Mouse (Mus musculus) spleen, embryonic (tissue): ENCODE data around the gene Gm7073.

Experiments used
- CTCF ChIA-PET: fragments of 350-600 bp; sonication (Branson Sonifier 250); formaldehyde crosslinking; loops from one replicate; lab custom pipeline; 2022; lab: Charles Lee

The Gm7073 gene

DNA sequence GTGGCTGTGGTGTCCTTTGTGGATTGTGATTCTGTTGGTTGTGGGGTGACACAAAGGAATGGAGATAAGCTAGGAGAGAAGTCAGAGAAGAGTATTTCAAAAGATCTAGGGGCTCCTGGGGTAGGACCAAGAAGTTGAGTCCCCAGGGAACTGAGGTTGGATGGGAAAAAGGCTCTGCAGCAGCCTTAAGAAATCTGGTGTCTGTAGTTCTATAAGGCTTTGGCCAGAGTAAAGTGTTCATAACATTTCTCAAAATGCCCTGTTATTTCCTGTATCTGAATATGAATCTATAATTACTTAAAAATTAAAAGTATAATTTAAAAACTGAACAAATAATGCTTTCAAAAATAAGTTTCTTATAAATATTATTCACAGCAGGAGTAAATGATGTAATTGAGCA, at the start of gene Gm7073:
Gene Gm7073 (minus strand): TSS at position 101 of the 400 bp plus-strand sequence.
- CTCF ChIA-PET = no interaction called here

DNA sequence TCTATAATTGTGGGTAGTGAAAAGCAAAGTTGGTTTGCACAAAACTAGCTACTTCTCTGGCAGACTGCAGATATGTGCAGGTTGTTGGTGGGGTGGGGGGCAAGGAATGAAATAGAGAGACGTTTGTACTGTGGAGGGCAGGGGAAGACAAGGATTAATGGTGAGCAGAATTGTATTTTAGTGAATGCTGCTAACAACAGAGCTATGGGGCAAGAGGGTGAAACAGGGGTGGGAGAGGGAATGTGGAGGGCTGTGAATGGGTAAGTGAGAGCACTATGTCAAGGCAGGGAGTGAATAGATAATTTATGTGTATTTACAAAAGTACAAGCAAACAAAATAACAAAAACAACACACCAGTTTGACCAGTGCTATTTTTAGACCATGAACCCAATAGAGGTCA, 31.5 kb upstream of the Gm7073 start:
- CTCF ChIA-PET = no interaction called here

DNA sequence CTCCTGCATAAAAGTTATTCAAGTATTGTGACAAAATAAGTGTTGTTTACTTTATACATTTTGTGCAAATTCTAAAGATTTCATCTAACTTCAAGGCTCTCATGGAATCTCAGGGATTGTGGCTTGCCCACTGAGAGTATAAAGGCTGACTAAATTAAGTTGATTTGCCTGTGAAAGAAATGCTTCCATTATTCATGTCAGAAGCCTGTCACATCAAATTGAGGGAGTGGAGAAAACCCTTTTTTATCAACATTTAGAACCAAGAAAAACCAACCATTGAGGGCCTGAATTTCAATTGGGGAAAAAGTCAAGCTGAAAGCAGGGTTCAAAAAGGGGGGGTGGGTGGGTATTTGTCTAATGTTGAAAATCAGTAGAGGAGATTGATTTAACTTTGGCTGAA, 30.0 kb upstream of the Gm7073 start:
- CTCF ChIA-PET = no interaction called here

DNA sequence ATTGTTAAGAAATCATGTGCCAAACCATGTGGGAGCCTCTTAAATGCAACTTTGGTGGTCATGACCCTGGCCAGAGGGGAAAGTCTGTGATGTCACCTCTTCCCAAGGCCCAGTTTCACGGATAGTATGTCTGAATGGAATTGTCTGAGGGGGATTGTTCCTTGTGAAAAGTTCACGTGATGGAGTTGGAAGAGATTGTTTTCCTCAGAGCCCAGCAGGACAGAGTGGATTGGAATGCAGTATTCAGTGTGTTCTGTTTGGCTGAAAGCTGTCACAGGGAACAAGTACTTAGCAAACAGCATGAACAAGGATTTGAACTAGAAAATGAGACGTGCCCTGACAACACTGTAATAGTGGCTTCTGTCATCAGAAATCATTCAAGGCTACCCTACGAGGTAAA, 16.2 kb upstream of the Gm7073 start:
- CTCF ChIA-PET = interaction anchor here (0.9 kb wide), 1 partner anchor 54 kb away, joined by 3 read pairs; no protein-coding TSS in a partner anchor

DNA sequence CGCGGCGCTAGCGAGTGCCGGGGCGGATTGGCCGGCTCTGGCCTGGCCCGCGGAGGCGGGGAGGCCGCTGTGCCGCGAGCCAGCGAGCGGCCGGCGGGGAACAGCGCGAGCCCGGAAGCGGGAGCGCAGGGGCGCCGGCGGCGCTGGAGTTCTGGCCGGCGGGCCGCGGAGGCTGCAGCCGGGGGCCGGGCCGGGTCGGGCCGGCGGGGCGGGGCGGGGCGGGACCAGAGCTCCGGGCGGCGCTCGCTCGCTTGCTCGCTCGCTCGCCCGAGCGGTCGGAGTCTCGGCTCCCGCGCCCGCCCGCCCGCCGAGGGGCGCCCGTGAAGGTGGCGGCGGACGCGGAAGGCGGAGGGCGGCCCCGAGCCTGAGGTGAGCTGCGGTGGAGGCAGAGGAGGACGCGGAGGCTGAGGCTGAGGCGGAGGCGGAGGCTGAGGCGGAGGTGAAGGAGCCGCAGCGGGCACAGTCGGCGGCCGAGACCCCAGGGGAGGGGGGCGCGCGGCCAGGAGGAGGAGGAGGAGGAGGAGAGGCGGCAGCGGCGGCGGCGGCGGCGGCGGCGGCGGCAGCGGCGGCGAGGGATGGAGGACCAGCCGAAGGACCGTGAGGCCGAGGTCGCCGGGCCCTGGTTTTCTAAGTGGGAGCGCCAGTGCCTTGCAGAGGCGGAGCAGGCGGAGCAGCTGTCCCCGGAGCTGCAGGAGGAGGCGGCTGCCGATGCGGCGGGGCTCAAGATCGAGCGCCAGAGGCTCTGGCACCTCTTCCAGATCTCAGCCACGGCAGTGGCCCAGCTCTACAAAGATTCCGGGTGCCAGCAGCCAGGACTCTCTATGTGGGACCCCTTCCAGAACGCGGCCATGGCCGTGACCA, 8.6 kb upstream of the Gm7073 start:
- CTCF ChIA-PET = no interaction called here

DNA sequence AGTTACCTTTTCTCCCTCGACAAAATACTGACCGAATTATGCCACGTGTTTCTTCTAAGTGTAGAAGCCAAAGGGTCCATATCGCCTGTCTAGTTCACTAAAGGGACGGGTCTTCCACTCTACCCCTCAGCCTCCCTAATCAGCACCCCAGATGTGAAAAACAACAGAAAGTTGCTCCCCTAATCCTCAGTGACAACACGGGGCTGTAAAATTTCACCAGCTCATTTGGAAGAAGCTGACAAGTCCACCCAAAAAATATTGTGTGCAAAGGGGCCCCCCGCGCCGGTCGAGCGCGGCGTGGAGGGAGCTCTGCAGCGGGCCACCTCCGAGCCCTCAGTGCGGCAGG, 8.0 kb upstream of the Gm7073 start:
- CTCF ChIA-PET = no interaction called here

DNA sequence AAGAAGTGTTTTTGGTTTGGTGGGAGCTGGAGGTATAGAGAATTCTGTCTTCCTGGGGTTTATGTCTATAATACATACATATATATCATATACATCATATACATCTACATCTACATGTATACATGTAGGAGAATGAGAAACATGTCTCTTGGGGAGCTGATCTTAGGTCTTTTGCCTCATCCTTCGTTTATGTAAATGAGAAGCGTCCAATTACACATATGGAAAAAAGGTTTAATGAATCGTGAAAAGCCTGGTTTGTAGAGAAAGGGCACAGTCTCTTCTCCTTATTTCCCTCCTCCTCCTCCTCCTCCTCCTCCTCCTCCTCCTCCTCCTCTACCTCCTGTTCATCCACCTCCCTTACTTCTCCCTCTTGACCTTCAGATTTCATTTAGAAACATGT, 6.9 kb upstream of the Gm7073 start:
- CTCF ChIA-PET = no interaction called here

DNA sequence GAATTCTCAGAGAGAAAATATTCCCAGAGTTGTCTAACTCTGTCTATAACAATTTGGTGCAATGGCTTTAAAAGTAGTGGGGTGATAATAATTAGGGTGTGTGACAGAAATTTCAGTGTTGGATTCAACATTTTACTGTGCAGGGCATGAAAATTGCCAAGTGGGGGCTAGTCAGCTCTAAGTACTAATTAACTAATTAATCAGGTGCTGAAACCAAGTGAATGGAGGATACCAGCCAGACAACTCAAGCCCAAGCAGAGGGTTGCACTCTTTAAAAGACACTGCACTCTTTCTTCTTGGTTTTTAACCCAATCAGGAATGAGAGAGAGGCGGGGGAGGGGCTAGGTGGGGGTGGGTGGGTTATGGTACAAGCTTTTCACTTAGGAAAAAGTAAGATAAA, 6.4 kb upstream of the Gm7073 start:
- CTCF ChIA-PET = no interaction called here

DNA sequence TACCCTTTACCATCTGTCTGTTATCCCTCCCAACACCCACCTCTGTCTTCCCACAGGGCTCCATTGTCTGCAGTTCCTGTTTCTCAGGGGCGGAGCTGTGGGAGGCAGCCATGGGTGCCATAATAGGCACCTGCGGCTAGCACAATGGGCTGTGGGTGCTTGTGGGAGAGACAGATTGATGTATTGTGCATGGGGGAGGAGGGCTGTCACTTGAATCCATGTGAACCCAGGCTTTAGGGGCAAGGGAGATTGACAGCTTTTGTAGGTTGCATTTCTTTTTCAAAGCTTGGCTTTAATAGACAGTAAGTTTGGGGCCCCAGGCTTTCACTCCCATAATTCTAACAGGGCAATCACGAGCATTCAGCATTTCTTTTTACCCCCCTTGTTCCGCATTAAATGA, 5.0 kb upstream of the Gm7073 start:
- CTCF ChIA-PET = no interaction called here

DNA sequence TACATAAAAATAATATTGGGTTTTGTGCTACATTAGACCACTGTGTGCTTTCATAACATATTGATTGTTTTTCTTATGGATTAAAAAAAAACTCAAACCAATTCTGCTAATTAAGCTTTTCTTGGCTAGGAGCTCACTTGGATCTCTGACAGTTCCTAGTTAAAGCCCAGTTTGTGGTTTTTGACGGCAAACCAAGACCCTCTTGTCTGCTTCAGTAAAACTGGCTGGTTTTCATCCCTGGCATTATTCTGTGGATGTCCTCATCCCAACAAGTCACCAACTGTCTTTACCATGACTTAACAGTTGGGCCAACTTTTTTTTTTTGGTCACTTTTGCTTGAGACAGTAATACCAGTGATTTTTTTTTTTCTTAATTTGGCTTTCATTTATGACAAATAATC, 3.9 kb upstream of the Gm7073 start:
- CTCF ChIA-PET = no interaction called here

DNA sequence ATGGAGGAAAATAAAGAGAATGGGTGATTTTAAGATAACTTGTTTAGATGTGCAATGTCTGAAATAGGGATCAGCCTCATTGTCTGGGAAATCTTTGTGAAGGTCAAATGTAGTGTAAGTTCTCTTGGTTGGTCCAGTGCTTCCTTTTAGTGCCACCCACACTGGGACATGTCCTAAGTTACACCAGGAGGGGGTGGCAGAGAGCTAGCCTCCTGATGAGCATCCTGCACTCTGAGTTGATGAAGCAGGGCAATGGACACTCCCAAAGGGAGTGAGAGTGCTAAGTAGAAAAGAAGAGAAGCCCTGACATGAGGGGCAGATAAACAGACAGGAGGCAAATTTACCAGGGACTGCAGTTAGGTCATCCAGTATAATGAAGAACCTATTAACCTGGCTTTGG, 35.1 kb downstream of the Gm7073 start:
- CTCF ChIA-PET = no interaction called here

DNA sequence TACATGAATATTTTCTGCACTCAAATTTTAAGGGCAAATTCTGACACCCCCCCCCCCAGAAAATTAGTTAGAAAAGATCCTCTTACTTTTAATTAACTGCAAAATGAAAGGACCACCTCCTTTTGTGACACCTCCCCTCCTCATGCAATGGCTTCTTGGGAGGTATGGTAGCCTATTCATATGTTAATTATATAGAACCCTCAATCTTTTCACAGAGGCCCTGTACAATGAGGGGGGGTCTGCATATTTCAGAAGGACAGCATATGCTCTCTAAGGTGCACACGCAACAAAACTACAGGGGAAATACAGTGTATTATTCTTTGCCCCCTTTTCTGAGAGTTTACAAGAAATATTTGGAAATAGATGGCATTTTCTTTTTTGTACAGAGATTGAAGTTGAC, 41.3 kb downstream of the Gm7073 start:
- CTCF ChIA-PET = no interaction called here

DNA sequence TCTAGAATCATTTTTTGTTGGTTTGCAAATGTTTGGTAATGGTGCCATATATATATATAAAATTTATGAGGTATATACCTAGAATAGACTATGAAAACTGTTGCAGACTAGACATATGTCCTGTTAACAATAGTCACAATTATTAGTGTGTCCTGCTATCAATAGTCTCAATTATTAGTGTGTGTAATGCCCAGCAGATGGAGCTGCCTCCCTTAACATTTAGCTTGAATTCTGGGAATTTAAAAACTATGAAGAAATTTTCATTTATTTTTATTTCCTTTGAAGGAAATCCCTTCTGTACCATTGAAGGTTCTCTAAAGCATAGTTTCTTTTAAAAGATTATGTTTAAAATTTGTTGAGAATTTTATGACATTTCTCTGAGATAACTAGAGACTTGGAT, 43.7 kb downstream of the Gm7073 start:
- CTCF ChIA-PET = interaction anchor here (0.5 kb wide), 1 partner anchor 112 kb away, joined by 3 read pairs; no protein-coding TSS in a partner anchor

DNA sequence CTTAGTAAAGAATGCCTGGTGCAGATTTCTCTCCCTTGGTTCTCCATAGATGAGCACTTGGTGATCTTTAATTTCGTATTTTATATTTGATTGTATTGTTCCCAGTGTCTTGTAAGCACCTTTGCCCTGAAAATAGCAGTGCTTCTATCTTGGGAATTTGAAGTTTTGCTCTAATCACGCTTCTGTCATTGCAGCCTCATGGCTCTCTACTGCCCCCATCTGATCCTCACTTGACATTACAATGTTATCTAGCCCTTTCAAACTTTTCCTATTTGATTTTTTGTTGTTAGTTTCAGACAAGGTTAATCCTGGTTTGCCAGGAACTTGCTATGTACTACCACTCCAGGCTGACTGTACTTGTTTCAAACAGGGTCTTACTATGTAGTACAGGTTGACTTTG, 75.3 kb downstream of the Gm7073 start:
- CTCF ChIA-PET = no interaction called here

DNA sequence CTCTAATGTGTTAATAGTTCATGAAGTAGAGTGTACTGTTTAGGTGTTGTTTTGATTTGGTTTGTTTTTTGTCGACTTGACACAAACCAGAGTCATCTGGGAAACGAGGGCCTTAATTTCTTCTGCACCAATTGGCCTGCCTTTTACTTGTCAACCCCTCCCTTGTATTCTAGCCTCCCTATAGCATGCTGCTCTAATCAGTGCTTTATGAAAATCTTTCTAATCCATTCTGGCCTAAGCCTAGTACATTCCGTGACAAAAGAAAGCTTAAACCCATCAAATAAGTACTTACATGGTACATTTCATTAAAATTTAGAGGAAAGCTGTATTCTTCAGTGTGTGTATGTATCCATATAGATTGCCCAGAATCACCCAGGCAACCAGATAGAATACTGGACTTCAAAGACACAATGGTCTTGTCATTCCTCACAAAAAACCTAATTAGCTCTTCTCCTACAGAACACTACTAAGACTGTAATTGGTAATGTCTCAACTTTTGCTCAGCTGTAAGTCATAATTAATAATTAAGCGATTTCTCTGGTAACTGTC, 124.4 kb downstream of the Gm7073 start:
- CTCF ChIA-PET = interaction anchor here (0.5 kb wide), 1 partner anchor 413 kb away, joined by 3 read pairs; no protein-coding TSS in a partner anchor

DNA sequence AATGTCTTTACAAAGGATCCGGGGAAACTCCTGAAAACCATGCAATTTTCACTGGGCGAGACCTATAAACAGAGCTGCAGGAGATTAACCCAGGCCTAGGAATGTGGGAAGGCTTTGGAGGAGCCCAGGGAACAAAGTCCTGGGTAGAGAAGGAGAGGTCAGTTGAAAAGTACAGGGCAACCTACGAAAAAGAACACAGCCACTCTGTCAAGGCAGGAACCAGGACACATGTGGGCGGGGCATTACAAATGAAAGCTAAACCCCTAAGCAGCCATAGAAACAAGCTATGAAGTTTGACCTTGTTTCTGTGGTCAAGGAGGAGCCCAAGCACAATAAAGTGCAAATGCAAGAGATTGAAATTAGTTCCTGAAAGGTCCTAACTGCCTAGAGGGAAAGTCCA, 133.4 kb downstream of the Gm7073 start:
- CTCF ChIA-PET = no interaction called here

DNA sequence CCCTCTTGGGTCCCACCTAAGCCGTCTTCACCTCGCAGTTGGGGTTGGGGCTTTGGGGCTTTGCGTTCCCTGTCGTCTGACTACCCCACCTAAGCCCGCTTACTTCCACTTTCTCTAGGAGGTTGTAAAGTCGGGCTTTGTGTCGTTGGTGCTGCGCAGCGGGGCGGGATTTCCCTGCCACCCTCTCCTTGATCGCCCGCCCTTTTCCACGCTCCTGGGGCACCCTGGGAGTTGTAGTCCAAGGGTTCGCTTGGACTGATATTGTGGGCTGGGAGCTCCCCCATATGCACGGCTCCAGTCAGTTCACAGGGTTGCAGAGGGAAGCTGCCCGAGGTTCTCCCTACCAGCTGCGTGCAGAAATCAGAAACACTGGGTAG, 134.4 kb downstream of the Gm7073 start:
- CTCF ChIA-PET = no interaction called here

DNA sequence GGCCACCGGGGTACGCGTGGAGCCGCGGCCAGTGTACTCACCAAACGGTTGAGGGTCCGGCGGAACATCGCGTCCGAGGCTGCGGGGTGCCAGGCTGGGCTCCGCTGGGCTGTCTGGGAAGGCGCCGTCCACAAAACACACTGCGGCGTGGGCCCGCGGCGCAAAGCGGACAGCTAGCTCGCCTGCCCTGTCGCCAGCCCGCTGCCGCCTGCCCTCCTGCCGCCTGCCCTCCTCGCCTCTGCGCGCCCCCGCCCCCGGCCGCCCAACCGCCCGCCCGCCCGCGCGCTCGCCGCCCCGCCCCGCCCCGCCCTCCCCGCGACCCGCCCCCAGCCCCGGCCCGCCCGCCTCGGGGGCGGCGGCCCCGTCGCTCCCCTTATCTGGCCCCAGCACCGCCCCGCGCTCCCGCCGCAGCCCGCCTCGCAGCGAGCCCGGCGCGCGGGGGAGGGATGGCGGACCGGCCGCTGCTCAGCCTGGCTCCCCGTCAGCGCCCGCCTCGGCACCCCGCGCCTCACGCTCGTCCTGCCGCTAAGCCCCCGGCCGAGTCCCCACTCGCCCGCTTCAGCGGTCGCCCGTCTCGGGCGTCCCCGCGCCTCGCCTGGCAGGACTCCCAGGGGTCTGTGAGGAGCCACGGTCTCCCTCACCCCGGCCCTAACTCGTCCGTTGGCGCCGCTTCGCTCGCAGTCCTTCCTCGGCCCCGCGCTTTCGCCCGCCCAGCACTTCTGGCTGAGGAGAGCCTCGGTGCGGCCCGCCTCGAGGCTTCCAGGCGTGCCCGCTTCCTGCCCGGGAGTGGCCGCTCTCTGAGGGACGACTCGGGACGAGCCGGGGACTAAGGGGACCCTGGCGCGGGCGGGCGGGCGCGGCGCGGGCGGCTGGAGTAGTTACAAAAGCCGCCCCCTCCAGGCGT, 135.0 kb downstream of the Gm7073 start:
- CTCF ChIA-PET = no interaction called here

DNA sequence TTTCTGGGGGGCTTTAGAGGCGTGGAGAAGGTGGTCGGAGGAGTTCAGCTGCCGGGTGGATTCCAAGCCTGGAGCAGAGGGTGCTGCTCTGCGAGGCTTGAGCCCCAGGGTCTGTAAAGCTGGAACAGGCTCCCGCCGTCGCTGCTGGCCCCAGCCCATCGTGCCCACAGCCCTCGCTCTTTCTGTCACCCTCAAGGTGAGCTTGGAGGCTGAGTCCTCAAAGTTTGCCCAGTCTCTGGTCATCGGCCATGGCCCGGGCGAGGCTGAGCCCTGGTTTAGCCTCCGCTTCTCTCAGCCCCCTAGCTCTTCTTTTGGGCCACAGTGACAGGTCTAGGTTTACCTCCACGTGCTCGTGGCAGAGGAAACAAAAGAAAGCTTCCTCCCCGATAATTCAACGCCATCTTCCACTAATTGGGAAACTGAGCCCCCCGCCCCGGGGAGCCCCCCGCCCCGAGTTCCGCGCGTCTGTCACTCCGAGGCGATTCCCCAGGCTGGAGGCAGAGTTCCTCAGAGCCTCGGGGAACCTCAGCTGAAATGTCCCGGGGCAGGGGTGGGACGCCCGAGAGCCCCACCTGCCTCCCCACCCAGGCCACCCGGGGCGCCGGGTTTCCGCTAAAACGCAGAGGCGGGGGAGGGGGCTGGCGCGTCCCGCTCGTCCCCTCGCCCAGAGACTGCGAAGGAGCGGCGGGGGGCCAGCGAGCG, 135.8 kb downstream of the Gm7073 start:
- CTCF ChIA-PET = no interaction called here

DNA sequence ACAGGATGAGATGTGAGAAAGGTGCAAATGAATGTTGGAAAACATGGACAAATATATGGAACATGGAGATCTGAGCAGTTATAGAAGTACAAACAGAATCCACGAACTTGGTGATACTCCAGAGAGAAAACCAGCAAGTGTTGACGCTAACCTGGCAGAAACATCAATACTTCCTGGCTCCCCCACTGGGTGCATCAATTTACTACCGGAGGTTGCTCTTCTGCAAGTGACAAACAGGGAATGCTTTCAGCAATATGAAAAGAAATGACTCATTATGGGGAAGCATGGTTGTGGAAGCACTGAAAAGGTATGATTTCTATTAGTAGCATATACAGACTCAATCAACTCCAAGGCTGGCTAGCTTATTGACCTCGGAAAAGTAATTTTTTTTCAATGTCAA, 144.8 kb downstream of the Gm7073 start:
- CTCF ChIA-PET = no interaction called here

DNA sequence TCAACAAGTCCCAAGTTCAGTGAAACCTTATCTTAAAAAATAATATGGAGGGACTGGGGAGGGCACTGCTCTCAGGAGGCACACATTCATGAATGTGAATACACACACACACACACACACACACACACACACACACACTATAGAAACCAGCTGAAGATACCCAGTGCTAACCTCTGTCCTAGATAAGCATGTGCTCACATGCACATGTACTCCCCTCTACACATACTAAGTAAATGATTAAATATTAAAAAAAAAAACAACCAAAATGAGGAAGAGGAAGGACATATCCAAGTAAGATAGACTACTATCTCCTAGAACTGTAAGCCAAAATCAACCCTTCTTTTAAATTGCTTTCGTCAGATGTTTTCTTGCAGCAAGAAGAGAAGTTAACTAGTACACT, 152.2 kb downstream of the Gm7073 start:
- CTCF ChIA-PET = no interaction called here
